Mouse (Mus musculus): ENCODE results near the gene Pfn3.

Gene Pfn3

GRCm38 (mm10) chr13:55429226-55429888 is 14.3 kb upstream of the Pfn3 start:
- peak; percentile 63 for DNase-seq

- no peak for DNase-seq
Measured at GRCm38 (mm10) chr13:55426613-55427012, 11.6 kb upstream of the Pfn3 start, which contains the start of gene F12. Gene F12, minus strand, starts transcription at chr13:55426793.

GRCm38 (mm10) chr13:55420933-55421800 is 6.1 kb upstream of the Pfn3 start:
- peak; percentile 54 for DNase-seq

- no peak for DNase-seq
Measured at GRCm38 (mm10) chr13:55420018-55420932, 5.2 kb upstream of the Pfn3 start.

- no peak for DNase-seq
Measured at GRCm38 (mm10) chr13:55419142-55419541, 4.1 kb upstream of the Pfn3 start.

- peak; percentile 82 for DNase-seq
Measured at GRCm38 (mm10) chr13:55418004-55418403, 3.0 kb upstream of the Pfn3 start.

GRCm38 (mm10) chr13:55413333-55413732 is 1.7 kb downstream of the Pfn3 start:
- DNase-seq, result no peak

GRCm38 (mm10) chr13:55412643-55413307 is 2.3 kb downstream of the Pfn3 start:
- no peak for DNase-seq

GRCm38 (mm10) chr13:55411826-55412225 is 3.2 kb downstream of the Pfn3 start:
- DNase-seq, result no peak

GRCm38 (mm10) chr13:55408546-55409120 is 6.4 kb downstream of the Pfn3 start:
- DNase-seq, result no peak

- no peak for DNase-seq
Measured at GRCm38 (mm10) chr13:55407341-55407740, 7.7 kb downstream of the Pfn3 start.

GRCm38 (mm10) chr13:55405783-55406390 is 9.1 kb downstream of the Pfn3 start:
- DNase-seq, result no peak

- DNase-seq, result peak; percentile 71
Measured at GRCm38 (mm10) chr13:55404853-55405782, 9.9 kb downstream of the Pfn3 start.

GRCm38 (mm10) chr13:55403935-55404852 is 10.8 kb downstream of the Pfn3 start:
- DNase-seq, result no peak

- no peak for DNase-seq
Measured at GRCm38 (mm10) chr13:55403266-55403665, 11.8 kb downstream of the Pfn3 start.

- no peak for DNase-seq
Measured at GRCm38 (mm10) chr13:55400039-55400346, 15.0 kb downstream of the Pfn3 start.

GRCm38 (mm10) chr13:55399300-55400038 is 15.6 kb downstream of the Pfn3 start:
- no peak for DNase-seq

GRCm38 (mm10) chr13:55398088-55398487 is 16.9 kb downstream of the Pfn3 start, which contains the start of gene Slc34a1:
Gene Slc34a1, plus strand, starts transcription at chr13:55398187.
- DNase-seq, result no peak

GRCm38 (mm10) chr13:55392933-55393332 is 22.1 kb downstream of the Pfn3 start:
- no peak for DNase-seq

Data from liver (tissue).